Mouse (Mus musculus) small intestine, adult 10 weeks (tissue): ENCODE data around the gene Tnp2. TPM values are rescaled to one million over a fixed set of nuclear protein-coding genes. Genes with fewer than 3 reads are reported as not detected.

Experiments used
- polyA plus RNA-seq: library from polyadenylated mRNA; stranded (reverse); fragments of 350-450 nt; fragmentation: Illumina TruSeq; extraction: RNeasy Lipid Tissue Mini Kit (QIAGEN cat#74804); gene quantifications from one replicate; pipeline ENCODE4 v1.2.3, GENCODE M21; 2014; ENCODE audit warnings: low replicate concordance

Tnp2 gene
- not detected for polyA plus RNA-seq

DNA sequence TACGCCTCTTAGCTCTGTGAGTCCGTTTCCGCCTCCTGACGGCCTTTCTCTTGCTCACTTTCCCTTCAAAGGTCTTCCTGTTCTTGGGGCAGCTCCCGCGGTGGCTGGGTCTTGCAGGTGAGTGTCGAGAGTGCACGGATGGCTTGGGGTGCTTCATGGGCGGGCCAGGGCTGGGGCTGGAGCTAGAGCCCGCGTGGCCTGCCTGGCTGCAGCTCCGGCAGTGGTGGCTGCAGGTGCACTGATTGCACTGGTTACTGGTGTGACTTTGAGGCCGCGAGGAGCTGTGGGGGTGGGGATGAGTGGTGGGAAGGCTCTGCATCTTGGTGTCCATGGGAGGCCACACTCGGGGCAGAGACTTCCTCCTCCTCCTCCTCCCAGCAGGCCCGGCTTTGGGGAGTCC, at the start of gene Tnp2:
Tnp2 (minus strand) TSS at position 390 of the 400 bp plus-strand sequence.

DNA sequence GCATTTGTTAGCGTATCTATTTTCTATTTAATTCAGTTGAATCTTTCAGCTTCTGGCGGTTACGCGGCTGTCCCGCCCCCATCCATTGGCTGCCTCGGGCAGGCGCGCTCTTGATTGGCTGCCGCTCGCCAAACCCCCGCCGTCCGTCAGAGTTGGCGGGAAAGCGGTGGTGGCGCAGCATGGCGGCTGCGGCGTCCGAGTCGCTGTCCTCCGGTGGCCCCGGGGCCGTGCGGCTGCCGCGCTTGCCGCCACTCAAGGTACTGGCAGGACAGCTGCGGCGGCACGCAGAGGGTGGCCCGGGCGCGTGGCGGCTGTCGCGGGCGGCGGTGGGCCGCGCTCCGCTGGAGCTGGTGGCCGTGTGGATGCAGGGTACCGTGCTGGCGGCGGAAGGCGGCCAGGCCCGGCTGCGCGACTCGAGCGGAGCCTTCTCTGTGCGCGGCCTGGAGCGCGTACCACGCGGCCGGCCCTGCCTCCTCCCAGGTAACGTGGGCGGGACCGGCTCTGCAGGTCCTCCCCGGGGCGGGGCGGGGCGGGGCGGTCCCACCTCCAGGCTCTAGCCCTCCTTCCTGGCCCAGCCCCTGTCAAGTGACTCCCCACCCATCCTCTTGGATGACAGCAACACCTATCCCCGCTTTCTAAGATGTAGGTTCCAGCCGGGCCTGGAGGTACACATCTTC, 46.6 kb upstream of the Tnp2 start, which contains the start of gene Rmi2:
Rmi2 (plus strand) TSS at position 149 of the 677 bp plus-strand sequence.

DNA sequence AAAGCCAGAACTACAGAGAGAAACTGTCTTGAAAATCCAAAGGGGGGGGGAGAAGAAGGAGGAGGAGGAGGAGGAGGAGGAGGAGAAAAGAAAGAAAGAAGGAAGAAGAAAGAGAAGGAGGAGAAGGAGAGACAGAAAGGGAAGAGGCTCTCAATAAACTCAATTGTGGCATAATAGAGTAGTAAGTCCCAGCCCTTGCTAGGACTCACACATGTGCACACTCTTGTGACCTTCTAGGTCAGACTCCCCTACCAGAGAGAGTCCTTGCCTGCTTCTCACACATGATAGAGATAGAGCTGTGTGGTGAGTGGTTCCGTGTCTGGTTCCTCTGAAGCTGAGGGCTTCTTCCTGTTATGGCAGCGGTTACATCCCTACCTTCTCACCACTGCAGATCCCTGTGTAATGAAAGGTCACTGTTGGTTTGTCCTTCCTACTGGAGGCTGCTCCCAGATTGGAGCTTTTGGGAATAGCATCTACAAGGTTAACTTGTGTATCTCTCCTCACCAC, 24.5 kb upstream of the Tnp2 start, which contains the start of gene Gm11172:
Gm11172 (plus strand) TSS at position 51 of the 507 bp plus-strand sequence.

DNA sequence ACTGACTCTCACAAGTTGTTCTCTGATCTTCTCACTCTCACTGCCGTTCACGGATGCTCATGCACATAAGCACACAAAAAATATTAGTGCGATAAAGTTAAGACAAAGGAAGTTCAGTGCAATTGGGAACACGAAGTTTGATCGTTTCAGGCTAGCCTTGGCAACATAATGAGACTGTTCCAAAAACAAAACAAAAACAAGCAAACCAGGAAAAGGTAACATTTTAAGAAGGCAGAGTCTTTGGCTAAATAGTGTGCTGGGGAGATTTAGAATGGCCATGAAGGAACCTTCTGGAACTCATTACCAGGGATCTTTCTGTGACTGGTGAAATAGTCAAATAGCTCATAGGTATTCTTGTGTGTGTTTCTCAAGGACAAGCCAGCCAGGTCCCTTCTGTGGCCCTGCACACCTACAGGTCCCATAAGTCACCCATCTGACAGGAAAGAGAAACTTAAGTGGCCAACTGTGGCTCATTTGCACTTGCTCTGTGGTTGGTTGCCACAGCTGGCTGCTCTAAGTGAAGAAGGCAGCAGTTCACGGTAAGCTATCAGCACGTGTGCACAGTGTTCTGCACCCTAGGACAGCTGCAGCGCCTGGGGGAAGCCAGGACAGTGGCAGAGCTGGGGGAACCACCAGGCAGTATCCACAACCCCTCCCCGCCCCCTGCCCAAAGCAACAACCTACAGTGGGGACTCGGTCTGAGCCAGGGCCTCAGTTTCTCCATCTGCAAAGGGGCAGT, 17.5 kb upstream of the Tnp2 start, which contains the start of gene Prm1:
Prm1 (minus strand) TSS at position 51 of the 739 bp plus-strand sequence.

DNA sequence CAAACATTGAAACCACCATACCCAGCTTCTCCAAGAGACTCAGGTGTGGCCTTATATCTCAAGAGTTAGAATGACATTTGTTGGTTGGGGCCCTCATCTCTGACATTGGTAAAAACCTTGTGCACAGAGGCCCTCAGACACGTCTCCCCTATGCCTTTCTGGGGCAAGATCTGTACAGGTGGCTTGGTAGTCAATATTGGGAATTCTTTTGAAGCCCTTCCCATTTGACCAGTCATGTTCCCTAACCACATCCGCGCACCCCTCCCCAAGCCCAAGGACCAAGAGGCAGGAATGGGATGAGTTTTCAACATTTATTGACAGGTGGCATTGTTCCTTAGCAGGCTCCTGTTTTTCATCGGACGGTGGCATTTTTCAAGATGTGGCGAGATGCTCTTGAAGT, 7.6 kb upstream of the Tnp2 start, which contains the start of gene Prm2:
Prm2 (minus strand) TSS at position 101 of the 400 bp plus-strand sequence.

DNA sequence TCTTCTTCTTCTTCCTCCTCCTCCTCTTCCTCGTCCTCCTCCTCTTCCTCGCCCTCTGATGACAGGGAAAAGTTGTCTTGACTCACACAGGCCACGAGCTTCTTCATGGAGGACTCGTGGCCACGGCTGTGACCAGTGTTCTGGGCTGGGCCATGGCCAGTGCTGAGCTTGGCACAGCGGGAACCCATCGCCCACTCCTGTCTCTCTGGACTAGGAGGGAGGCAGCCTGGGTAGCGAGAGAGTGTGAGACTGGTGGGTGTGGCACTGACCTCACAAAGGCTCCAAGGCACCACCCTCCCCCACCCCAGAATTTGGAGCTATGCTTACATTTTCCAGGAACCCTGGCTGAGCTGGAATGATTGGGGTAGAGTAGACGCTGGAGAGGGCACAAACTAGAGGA, 2.2 kb upstream of the Tnp2 start, which contains the start of gene Prm3:
Prm3 (minus strand) TSS at position 213 of the 400 bp plus-strand sequence.

DNA sequence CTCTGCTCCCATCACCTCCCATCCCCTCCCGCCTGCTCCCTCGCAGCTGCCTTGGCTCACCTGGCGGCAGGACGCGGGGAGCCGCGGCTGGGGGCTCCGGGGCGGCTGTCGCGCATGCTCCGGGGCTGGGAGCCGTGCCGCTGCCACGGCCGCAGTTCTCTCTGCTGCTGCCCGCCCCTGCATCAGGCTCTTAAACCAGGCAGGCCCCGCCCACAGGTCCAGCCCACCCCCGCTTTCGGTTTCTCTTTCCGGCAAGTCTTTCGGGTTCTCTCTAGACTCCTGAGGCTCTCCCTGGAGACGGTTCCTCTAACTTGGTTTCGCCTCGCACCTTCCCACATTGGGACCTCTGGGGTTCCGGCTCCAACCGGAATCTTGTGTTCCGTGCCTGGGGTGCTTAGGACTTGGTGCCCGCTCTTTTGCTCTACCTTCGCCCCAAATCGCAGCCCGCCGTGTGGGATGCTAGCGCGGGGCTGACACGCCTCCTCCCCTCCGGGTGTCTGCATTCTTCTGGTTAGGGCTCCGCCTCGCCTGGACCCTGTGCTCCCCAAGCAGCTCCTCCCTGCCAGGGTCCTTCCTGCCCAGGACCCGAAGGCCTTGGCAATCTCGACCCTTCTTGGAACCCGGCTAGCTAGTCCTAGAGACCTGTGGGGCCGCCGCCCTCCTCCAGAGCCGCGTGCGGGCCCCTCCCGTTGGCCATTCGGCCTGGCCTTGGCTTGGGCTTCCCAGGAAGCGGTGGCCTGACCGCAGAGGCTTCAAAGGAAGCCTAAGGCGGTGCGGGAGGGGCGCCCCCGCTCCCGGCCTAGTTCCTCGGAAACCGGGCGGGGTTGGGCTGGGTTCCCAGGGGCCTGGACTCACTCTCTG, 2.9 kb downstream of the Tnp2 start, which contains the start of gene Socs1:
Socs1 (minus strand) TSS at position 166 of the 861 bp plus-strand sequence.

Other genes with a start within 250 kb of the Tnp2 start
- 1.4 TPM for gene Dexi, start 245.6 kb downstream of the Tnp2 start, polyA plus RNA-seq
- 12.3 TPM for gene Clec16a, start 243.3 kb downstream of the Tnp2 start, polyA plus RNA-seq
- gene Socs1, start 3.1 kb downstream of the Tnp2 start, polyA plus RNA-seq: not detected
- gene Prm3, start 2.3 kb upstream of the Tnp2 start, polyA plus RNA-seq: not detected
- gene Prm2, start 7.5 kb upstream of the Tnp2 start, polyA plus RNA-seq: not detected
- not detected for gene Prm1, start 17.2 kb upstream of the Tnp2 start, polyA plus RNA-seq
- gene Gm11172, start 24.3 kb upstream of the Tnp2 start, polyA plus RNA-seq: not detected
- gene Rmi2, start 46.4 kb upstream of the Tnp2 start, polyA plus RNA-seq: 0.48 TPM